Mouse (Mus musculus): ENCODE results near the gene Cct3.

DNA sequence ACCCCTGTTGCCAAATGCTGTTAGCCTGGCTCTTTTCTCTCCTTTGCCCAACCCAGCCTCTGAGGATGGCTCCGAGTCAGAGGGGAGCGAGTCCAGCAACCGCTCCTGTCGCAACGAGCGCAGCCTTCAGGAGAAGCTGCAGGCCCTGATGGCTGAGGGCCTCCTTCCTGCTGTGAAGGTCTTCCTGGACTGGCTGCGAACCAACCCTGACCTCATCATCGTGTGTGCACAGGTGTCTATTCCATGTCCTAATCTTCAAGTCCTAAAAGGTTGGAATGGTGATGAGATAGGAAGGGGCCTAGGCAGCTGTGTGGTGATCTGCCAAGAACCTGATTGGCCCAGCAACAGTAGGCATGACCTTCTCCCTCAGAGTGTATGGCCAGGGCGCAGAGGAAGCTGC lies 56.0 kb downstream of the Cct3 start:
- TF ChIP-seq CTCF (IDR thresholded peaks at IDR 0.05; ENCODE audit: low read depth, low read length): no peak
- TF ChIP-seq POLR2A (IDR thresholded peaks at IDR 0.05; ENCODE audit: borderline replicate concordance, low read depth, low read length): no peak

All from bone marrow macrophage, adult 2 months (primary cell).